Mouse (Mus musculus): Measurements from ENCODE around the gene Grin2b.

- TF ChIP-seq MYOG (IDR thresholded peaks at IDR 0.05; ENCODE audit: control insufficient read depth in 1 of 3, insufficient read depth in 1 of 3, insufficient read length in 2 of 3, low read depth in 2 of 3) (no peak), POLR2A (IDR thresholded peaks at IDR 0.05; ENCODE audit: insufficient read length, low read depth) (no peak), POLR2AphosphoS2 (IDR thresholded peaks at IDR 0.05; ENCODE audit: insufficient read length, low read depth) (no peak), USF1 (IDR thresholded peaks at IDR 0.05; ENCODE audit: low read depth) (no peak), SRF (IDR thresholded peaks at IDR 0.05; ENCODE audit: control insufficient read depth, insufficient read length, low read depth) (no peak), E2F4 (IDR thresholded peaks at IDR 0.05; ENCODE audit: insufficient read depth) (no peak), TCF12 (IDR thresholded peaks at IDR 0.05; ENCODE audit: insufficient read depth, poor library complexity, severe bottlenecking) (no peak), CEBPB (IDR thresholded peaks at IDR 0.05; ENCODE audit: insufficient read depth, poor library complexity, severe bottlenecking) (no peak), MYOD1 (IDR thresholded peaks at IDR 0.05; ENCODE audit: control insufficient read depth in 1 of 3, insufficient read length in 2 of 3, low read depth in 2 of 3) (no peak), MAX (IDR thresholded peaks at IDR 0.05; ENCODE audit: low read depth) (no peak)
Measured at GRCm38 (mm10) chr6:135854173-135854591, 319.1 kb downstream of the Grin2b start.
